Mouse (Mus musculus) heart, adult 2 months (tissue): ENCODE data around the gene Gcnt2. TPM values are rescaled to one million over a fixed set of nuclear protein-coding genes. Genes with fewer than 3 reads are reported as not detected.

Experiments
- DNase-seq, 2 experiments: peaks; one replicate each; pipeline ENCODE4 v3.0.0; 2021
- H3K27ac ChIP-seq: fragments of 200-600 bp; 2 replicates; pipeline ENCODE4 v1.8.1; 2022
- H3K27me3 ChIP-seq: fragments of 200-500 bp; 2 replicates; pipeline ENCODE4 v1.6.1; 2012; ENCODE audit warnings: mild to moderate bottlenecking, low read length, inconsistent platforms, mixed read lengths; ENCODE audit not compliant: control insufficient read depth, insufficient read depth
- H3K36me3 ChIP-seq: fragments of 200-500 bp; 2 replicates; pipeline ENCODE4 v1.6.1; 2012; ENCODE audit warnings: low read length, inconsistent platforms; ENCODE audit not compliant: control insufficient read depth, insufficient read depth
- H3K4me1 ChIP-seq: fragments of 200-500 bp; 2 replicates; pipeline ENCODE4 v1.6.1; 2011; ENCODE audit warnings: low read length; ENCODE audit not compliant: control insufficient read depth, insufficient read depth
- H3K4me3 ChIP-seq: fragments of 200-600 bp; 2 replicates; pipeline ENCODE4 v1.8.1; 2022
- H3K79me2 ChIP-seq: fragments of 200-500 bp; replicated peaks from 2 replicates; pipeline ENCODE4 v1.6.1; 2012; ENCODE audit warnings: mild to moderate bottlenecking, inconsistent platforms, low read length, moderate library complexity, mixed read lengths; ENCODE audit not compliant: control insufficient read depth, insufficient read depth
- H3K9ac ChIP-seq: fragments of 200-500 bp; 2 replicates; pipeline ENCODE4 v1.6.1; 2012; ENCODE audit warnings: low read depth, mild to moderate bottlenecking, control low read depth, inconsistent platforms, low read length, mixed read lengths
- CTCF ChIP-seq: fragments of 200-600 bp; IDR thresholded peaks from 2 replicates; pipeline ENCODE4 v1.8.1; 2022; ENCODE audit warnings: antibody characterized with exemption, mild to moderate bottlenecking, moderate library complexity
- EP300 ChIP-seq: fragments of 200-500 bp; IDR thresholded peaks from 2 replicates; pipeline ENCODE4 v1.6.1; 2011; ENCODE audit warnings: low read depth, low read length, control low read depth; ENCODE audit not compliant: insufficient read depth
- POLR2A ChIP-seq: fragments of 200-500 bp; IDR thresholded peaks from 2 replicates; pipeline ENCODE4 v1.6.1; 2011; ENCODE audit warnings: mild to moderate bottlenecking, low read depth, low read length, control low read depth; ENCODE audit not compliant: insufficient read depth
- WGBS: fragments of 180-500 bp; shearing (Covaris S2); methylation state at CpG from one replicate; pipeline ENCODE4 v1.1.7; 2018; 5-methylcytosine and 5-hydroxymethylcytosine counted together
- intact Hi-C: fragments of 180-260 bp; cut with DNase I; formaldehyde crosslinking; loops from one replicate; pipeline ENCODE4 v1.15.1; 2025
- microRNA-seq, 2 experiments: library from miRNA; unstranded; fragments of <30 nt; microRNA quantifications; one replicate each; pipeline ENCODE4 v1.2.0; 2021
- polyA plus RNA-seq: library from polyadenylated mRNA; depleted of rRNA; stranded (reverse); fragments of >200 nt; gene quantifications from 2 replicates; pipeline ENCODE4 v1.2.3, GENCODE M21; 2012; rRNA removed
- total RNA-seq, 2 experiments: library from RNA; stranded (reverse); gene quantifications; 2 replicates each; pipeline ENCODE4 v1.2.3; 2021

Gene Gcnt2
- total and polyA plus RNA-seq, 3 experiments: 2.7 to 10.4 (median 8.5) TPM

GRCm38 (mm10) chr13:41006244-41006643 is 146.7 kb downstream of the Gcnt2 start:
- DNase-seq: no peak
- peaks cover 3% of the 10 kb centered on the region for H3K4me1 ChIP-seq
- WGBS: 95% methylated on average over 4 of the region's 4 CpGs
- TF ChIP-seq POLR2A (no peak), CTCF (no peak), EP300 (no peak)
- H3K36me3 ChIP-seq: peaks cover 2% of the 10 kb centered on the region; the same call in 1 of the 2 replicates
- no peaks in the 10 kb centered on the region for H3K27me3 ChIP-seq
- H3K79me2 ChIP-seq: 0 out of 2 replicates have a peak, but pooled peaks cover 1% of the 10 kb centered on the region
- no peak overlapping the region for H3K9ac ChIP-seq
- H3K27ac ChIP-seq: no peak overlapping the region
- no peak overlapping the region for H3K4me3 ChIP-seq
- intact Hi-C loops: no loop called here

GRCm38 (mm10) chr13:41008271-41008670 is 148.7 kb downstream of the Gcnt2 start:
- DNase-seq: no peak
- Histone ChIP-seq H3K27ac (no peak overlapping the region), H3K36me3 (peaks cover 6% of the 10 kb centered on the region), H3K27me3 (no peaks in the 10 kb centered on the region), H3K79me2 (no peaks in the 10 kb centered on the region), H3K4me1 (no peaks in the 10 kb centered on the region; the same call in 1 of the 2 replicates), H3K4me3 (no peak overlapping the region), H3K9ac (no peak overlapping the region)
- TF ChIP-seq EP300: no peak
- intact Hi-C loops: no loop called here
- WGBS: 93% methylated on average over 10 of the region's 10 CpGs

- H3K4me3 ChIP-seq: no peak overlapping the region
- no peaks in the 10 kb centered on the region for H3K79me2 ChIP-seq
- TF ChIP-seq POLR2A (no peak), CTCF (no peak), EP300 (no peak)
- H3K36me3 ChIP-seq: peaks cover 6% of the 10 kb centered on the region
- no peaks in the 10 kb centered on the region for H3K4me1 ChIP-seq
- H3K9ac ChIP-seq: no peak overlapping the region
- no peak for DNase-seq
- no peak overlapping the region for H3K27ac ChIP-seq
- no peaks in the 10 kb centered on the region for H3K27me3 ChIP-seq
- intact Hi-C loops: no loop called here
- 73% methylated on average over 8 of the region's 8 CpGs for WGBS
Measured at GRCm38 (mm10) chr13:41008946-41009345, 149.4 kb downstream of the Gcnt2 start.

Small RNA genes within 50 kb of the gene (microRNA-seq; reads per million reads assigned to microRNA genes)
- 0 reads per million in 2 experiments for gene Mir5124a

Other genes with a start within 250 kb of the Gcnt2 start
- under 1 TPM; 0.08 to 0.14 TPM for gene Tfap2a, start 121.4 kb upstream of the Gcnt2 start, total RNA-seq
- 0.18 TPM in 1 of 2 replicates, not detected in the other for gene Tfap2a, start 121.4 kb upstream of the Gcnt2 start, polyA plus RNA-seq
- gene Pak1ip1, start 141.3 kb downstream of the Gcnt2 start, total RNA-seq: 10 to 100 TPM; 26.7 to 27.5 TPM
- 21.2 and 22.5 TPM in 2 replicates for gene Pak1ip1, start 141.3 kb downstream of the Gcnt2 start, polyA plus RNA-seq
- 100 to 1,000 TPM; 165 to 179 TPM for gene Tmem14c, start 156.5 kb downstream of the Gcnt2 start, total RNA-seq
- 136 and 180 TPM in 2 replicates for gene Tmem14c, start 156.5 kb downstream of the Gcnt2 start, polyA plus RNA-seq
- gene Mak, start 220.0 kb downstream of the Gcnt2 start, total RNA-seq: not detected
- 0.25 TPM in 1 of 2 replicates, not detected in the other for gene Mak, start 220.0 kb downstream of the Gcnt2 start, polyA plus RNA-seq